Mouse (Mus musculus) frontal cortex, adult (tissue): ENCODE measurements around the gene Hist2h2ab.

Source experiments
- ATAC-seq: cut with Nextera tagmentation; 2 replicates; pipeline ENCODE4 v1.9.2; 2017; ENCODE audit warnings: mild to moderate bottlenecking, moderate library complexity, mixed read lengths; ENCODE audit not compliant: low TSS enrichment

The Hist2h2ab gene

DNA sequence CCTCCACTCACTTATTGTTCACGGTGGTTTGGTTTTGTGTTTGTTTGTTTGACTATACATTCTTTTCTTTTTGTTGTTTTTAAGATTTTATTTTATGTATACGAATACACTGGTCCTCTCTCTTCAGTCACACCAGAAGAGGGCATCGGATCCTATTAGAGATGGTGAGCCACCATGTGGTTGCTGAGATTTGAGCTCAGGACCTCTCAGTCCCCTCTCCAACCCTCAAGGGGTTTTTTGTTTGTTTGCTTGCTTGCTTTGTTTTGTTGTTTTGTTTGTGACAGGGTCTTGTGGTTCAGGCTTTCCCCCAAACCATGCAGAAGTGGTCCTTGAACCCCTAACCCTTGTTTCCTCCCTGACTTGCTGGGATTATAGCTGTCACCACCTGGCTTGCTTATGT lies 42.0 kb downstream of the Hist2h2ab start:
- ATAC-seq = no peak

DNA sequence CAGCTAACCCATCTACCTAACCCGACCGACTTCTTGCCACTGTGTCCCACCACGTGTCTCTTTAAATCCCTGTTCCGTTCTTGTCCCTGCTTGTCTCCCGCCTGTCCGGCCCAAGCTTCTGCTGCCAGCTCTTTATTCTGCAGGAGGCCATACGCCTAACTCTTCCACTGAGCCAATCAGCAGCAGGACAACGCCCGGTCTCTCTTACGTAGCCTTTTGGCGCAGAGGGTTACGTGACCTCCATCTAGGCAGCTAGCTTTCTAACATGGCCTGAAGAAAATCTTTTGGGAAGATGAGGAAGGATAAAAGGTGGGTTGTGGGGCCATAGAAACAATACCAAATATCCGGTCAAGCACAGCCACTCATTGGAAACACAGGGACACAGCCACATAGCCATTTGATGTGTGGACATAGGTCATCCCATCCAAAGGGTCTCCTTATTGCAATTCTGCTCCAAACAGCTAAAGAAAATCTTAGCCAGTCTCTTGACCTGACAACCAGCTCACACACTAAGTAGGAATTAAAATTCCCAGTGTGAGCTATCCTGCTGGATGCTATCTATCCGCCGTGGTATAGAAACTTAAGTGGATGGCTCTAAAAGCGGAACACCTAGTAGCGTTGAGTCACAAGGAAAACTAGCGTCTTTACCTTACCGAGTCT lies 42.7 kb downstream of the Hist2h2ab start:
- ATAC-seq = peak; percentile 86

DNA sequence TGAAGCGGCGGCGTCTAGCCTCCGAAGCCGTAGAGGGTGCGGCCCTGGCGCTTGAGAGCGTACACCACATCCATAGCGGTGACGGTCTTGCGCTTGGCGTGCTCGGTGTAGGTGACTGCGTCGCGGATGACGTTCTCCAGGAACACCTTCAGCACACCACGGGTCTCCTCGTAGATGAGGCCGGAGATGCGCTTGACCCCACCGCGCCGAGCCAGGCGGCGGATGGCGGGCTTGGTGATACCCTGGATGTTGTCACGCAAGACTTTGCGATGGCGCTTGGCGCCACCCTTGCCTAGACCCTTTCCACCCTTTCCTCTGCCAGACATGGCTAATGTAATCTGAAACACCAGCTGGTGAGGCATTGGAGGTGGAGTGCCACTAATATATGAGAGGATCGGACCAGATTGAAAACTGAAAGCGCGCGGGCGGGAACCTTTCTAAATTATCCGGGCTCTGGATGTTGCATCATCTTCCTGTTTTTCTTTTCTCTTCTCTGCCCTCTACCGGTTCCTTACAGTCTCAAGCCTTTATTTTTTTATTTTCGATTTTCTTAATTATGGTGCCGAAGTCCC lies 43.4 kb downstream of the Hist2h2ab start, which contains the start of gene Hist2h4:
Gene Hist2h4 (minus strand): TSS at position 333 of the 572 bp plus-strand sequence.
- ATAC-seq = peak; percentile 69

DNA sequence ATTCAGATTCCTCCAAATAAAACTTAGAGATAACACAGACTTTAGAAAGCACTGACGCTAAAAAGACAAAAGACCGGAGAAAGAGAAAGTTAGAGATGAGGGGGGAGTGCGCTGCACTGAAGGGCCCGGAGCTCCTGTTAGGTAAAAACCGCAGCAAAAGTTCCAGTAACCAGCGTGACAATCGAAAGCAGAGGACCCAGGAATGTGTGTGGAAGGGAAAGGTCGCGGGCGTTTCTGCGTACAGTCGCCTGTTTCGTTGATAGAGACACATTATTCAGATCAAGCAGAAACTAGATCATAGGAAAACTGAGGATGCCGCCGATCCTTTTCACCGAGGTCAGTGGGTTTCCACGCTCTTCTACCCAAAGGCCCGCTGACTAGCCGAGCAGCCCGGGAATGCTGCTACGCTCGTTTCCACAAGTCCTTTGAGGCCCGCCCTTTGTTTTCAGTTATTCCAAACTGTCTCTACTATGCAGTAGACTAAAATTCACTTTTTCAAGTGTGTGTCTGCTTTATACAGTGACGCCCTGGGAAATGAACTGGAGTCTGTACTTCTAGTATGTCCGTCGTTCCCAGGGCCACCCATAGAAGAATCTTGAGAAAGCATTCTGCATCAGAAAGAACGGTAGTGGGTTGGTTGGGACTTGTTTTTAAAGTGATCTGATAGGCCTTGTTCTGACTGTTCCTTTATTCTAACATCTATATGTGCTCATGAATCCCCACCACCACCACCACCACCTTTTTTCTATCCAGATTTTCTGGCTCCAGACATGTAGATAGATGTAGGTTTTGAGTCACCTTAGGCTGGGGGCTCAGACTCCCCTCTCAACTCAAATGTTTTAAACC lies 44.1 kb downstream of the Hist2h2ab start:
- 0 out of 2 replicates have a peak, but pooled peaks have one; percentile 17 for ATAC-seq

DNA sequence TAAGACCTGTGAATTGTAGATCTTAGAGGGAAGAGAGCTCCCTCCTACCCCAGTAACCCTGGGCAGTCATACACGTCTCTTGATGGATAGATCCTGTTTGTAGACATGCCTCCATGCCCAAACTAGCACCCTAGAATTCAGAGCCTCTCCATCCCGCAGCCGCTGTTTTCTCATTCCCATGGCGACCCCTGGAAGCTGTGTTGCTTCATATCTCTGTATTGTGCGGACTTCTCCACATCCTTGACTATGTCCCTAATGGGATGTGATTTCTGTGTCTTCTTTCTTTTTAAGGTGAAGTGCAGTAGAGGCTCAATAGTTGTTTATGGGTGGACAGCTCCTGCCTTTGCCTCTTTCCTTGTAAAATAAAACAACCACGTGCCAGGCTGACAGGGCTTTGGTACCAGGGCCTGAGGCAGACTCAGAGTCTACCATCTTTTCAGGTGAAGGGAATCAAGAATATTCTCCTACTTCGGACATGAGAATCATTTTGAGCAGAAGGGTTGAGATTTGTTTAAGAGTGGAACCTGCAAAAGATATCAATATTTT lies 44.8 kb downstream of the Hist2h2ab start:
- ATAC-seq = no peak

DNA sequence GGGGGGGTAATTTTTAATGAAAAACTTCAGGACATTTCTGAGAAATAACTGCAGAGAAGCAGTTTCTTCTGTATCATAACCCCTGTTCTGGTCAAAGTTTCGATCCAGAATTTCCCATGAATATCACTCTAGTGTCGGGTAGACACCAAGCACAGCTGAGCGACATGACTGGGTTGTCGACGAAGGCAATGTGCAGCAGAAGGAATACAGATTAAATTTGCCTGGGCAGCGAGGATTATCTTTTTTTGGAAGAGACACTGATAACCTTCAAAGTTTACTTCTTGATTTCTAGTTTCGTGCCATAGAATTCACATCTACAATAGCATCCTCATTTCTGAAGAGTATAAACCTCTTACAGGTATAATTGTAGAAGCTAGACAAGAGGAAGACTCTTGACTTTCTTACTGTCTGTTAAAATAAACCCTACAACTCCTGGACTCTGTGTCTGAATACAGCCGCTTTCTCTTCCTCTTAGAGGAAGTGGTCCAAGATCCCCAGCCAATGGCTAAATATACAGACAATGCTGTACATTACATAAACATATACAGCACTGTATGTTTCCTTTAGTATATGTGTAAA lies 46.6 kb downstream of the Hist2h2ab start:
- no peak for ATAC-seq

DNA sequence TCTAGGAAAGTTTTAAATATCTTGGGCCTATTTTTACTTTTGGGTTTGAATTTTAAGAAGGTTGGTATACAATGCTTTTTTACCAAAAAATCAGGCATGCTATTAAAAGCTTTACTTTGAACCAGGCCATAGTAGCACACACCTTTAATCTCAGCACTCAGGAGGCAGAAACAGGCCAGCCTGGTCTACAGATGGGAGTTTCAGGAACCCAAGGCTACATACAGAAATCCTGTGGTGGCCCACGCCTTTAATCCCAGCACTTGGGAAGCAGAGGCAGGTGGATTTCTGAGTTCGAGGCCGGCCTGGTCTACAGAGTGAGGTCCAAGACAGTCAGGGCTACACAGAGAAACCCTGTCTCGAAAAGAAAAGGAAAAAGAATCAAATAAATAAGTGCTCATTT lies 47.9 kb downstream of the Hist2h2ab start:
- ATAC-seq = no peak

DNA sequence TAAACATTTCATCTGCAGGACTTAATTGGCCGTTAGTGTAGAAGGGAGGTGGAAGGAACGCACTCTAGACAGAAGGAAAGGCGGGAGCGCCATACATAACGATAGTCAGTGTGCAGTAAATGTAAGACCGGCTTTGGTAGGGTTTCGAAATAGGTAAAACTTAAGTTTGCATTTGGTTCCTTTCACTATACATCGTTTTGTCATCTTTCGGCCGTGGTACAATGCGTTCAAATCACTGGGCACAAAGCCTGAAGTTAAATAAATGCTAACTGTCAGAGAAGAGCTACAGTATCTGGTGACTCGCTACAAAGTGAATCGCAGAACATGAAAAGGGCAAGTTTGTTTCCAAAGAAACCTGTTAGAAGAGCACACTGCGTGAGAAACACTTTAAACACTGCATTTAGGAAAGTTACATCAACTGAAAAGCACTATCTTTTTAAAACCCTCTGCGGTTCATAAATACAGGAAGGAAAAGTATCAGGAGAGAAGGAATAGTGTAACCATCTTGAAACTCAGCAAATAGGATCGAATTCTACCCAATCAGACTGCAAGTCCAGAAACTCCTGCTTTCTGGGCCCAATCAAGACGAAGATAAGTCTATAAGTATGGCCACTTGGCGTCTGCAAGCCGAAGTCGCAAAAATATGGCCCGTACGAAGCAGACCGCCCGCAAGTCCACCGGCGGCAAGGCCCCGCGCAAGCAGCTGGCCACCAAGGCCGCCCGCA lies 48.5 kb downstream of the Hist2h2ab start, which contains the start of gene Hist2h3b:
Gene Hist2h3b (plus strand): TSS at position 604 of the 725 bp plus-strand sequence.
- ATAC-seq = peak; percentile 81

DNA sequence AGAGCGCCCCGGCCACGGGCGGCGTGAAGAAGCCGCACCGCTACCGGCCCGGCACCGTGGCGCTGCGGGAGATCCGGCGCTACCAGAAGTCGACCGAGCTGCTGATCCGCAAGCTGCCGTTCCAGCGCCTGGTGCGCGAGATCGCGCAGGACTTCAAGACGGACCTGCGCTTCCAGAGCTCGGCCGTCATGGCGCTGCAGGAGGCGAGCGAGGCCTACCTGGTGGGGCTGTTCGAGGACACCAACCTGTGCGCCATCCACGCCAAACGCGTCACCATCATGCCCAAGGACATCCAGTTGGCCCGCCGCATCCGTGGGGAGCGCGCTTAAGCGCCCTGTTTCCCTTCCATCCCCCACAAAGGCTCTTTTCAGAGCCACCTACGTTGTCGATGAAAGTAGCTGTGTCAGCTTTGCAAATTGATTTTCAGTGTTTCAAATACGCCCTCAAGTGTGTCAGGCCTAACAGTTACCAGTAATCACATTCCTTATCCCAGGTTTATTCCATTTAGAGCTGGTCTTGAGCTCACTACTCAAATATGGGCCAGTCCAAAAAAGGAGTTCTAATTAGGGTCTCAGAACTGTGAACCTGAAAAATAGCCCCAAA lies 49.2 kb downstream of the Hist2h2ab start:
- ATAC-seq = peak; percentile 22; the same call in 1 of the 2 replicates
